Mouse (Mus musculus) cerebellum, postnatal 4 days (tissue): ENCODE measurements around the gene Ctdspl.

ENCODE experiments used
- DNase-seq, 2 experiments: peaks; one replicate each; pipeline ENCODE4 v3.0.0; 2022; ENCODE audit warnings: low spot score in 2 of 2, mixed read lengths in 1 of 2

Gene Ctdspl

DNA sequence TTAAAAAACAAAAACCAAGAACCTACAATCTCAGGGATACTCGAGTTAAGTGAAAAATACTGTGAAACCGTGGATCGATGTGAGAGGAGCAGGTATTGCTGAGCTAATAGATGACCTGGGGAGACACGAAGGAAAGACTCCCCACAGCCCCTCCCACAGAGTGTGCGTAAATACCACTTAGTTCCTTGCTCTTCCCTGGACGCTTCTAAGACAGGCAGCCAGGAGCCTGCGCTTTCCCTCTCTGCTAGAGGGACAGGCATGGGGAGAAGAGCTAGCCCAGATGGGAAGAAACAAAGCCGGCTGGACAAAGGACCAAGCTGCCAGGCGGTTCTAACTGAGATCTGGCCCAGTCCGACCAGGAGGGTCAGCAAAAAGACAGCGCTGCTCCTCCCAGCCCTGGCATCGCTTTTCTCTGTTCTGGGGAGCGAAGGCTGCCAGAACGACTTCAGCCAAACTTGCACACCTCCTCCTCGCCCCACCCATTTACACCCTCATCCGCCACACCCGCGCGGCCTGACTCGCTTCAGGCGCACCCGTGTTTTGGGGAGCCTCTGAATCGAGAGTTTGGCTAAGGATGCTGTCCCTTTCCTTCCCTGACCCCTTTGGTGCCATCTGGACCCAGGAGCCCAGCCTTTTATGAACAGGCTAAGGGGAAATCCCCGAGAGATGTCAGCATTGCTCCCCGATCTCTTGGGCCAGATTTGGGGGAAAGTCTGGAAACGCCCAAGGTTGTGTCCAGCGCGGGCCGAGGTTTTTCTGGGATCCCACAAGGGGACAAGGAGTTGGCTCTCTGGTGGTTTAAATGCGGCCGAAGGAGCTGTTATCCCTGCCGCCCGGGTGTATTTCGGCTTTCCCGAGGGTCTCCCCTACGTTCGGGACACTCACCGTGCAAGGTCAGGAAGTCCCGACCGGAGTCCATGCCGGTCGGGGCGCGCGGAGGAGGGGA, 166.5 kb downstream of the Ctdspl start:
- no peak for DNase-seq
